Comparison of ENCODE assay signal across 31 mouse cellular contexts in genomic region chr4:104714925-104715519, GRCm38 (mm10). TPM values are rescaled to one million over a fixed set of nuclear protein-coding genes. Genes with fewer than 3 reads are reported as not detected.
DNase-seq lines count a peak whose midpoint lies in the region; ATAC-seq and TF ChIP-seq lines count a peak whose summit lies in the region.
"Had no signal": no experiment of that assay in that cellular context is flagged by ENCODE, and none has a peak within 500 bp of the region (broad histone marks: within the 10 kb centered on the region; RNA-seq: fewer than 3 reads in every experiment).

No protein-coding gene starts in this region.

- H3K27ac ChIP-seq in embryonic facial prominence, embryonic 14.5 days (replicated peaks; ENCODE audit: low read depth, low read length) = no peak overlapping the region
- no peak overlapping the region for H3K27ac ChIP-seq in embryonic facial prominence, embryonic 10.5 days (replicated peaks)
- H3K27ac ChIP-seq in intestine, postnatal 0 days (ENCODE audit: low read depth, low read length) = no peak overlapping the region
- 0 out of 2 replicates have a peak overlapping the region, but pooled peaks have one; percentile 17 for H3K27ac ChIP-seq in olfactory bulb, adult 2 months (ENCODE audit: insufficient read depth, low read depth, low read length)
- H3K27ac ChIP-seq: hindbrain, embryonic 12.5 days; hindbrain, postnatal 0 days; liver, embryonic 12.5 days had no signal

- no peak for TF ChIP-seq CTCF in intestine, postnatal 0 days (IDR thresholded peaks at IDR 0.05; ENCODE audit: low read depth)
- TF ChIP-seq CTCF in olfactory bulb, adult 2 months (IDR thresholded peaks at IDR 0.05; ENCODE audit: insufficient read depth, low read depth, low read length) = no peak

- no peaks in the 10 kb centered on the region for H3K4me1 ChIP-seq in embryonic facial prominence, embryonic 14.5 days (ENCODE audit: control insufficient read depth, insufficient read depth, low read length)
- peaks cover 16% of the 10 kb centered on the region for H3K4me1 ChIP-seq in embryonic facial prominence, embryonic 10.5 days
- H3K4me1 ChIP-seq in intestine, postnatal 0 days (replicated peaks; ENCODE audit: control insufficient read depth, insufficient read depth, low read length) = peaks cover 9% of the 10 kb centered on the region
- H3K4me1 ChIP-seq in olfactory bulb, adult 2 months (ENCODE audit: control insufficient read depth, insufficient read depth, low read length) = peaks cover 23% of the 10 kb centered on the region

- intact Hi-C loops in heart, postnatal 10 days (cut with DNase I) = no loop called here

- no peak overlapping the region for H3K4me3 ChIP-seq in embryonic facial prominence, embryonic 14.5 days (ENCODE audit: low read depth, low read length)
- H3K4me3 ChIP-seq in embryonic facial prominence, embryonic 10.5 days = no peak overlapping the region
- H3K4me3 ChIP-seq in intestine, postnatal 0 days (ENCODE audit: low read depth, low read length) = no peak overlapping the region
- no peak overlapping the region for H3K4me3 ChIP-seq in olfactory bulb, adult 2 months (ENCODE audit: insufficient read depth, low read depth, low read length)
- H3K4me3 ChIP-seq: hindbrain, embryonic 12.5 days; liver, embryonic 12.5 days had no signal

- no peak for ATAC-seq in embryonic facial prominence, embryonic 14.5 days (ENCODE audit: low read depth)
- peak; percentile 62; the same call in 1 of the 2 replicates for ATAC-seq in intestine, postnatal 0 days
- ATAC-seq: forebrain, embryonic 14.5 days; hindbrain, postnatal 0 days; liver, embryonic 12.5 days; liver, postnatal 0 days; midbrain, embryonic 16.5 days; Patski had no signal

- H3K36me3 ChIP-seq in embryonic facial prominence, embryonic 14.5 days (ENCODE audit: control insufficient read depth, insufficient read depth, low read length) = no peaks in the 10 kb centered on the region
- no peaks in the 10 kb centered on the region for H3K36me3 ChIP-seq in embryonic facial prominence, embryonic 10.5 days (replicated peaks)
- H3K36me3 ChIP-seq in intestine, postnatal 0 days (ENCODE audit: control insufficient read depth, insufficient read depth) = peaks cover 11% of the 10 kb centered on the region; the same call in 1 of the 2 replicates
- H3K36me3 ChIP-seq: hindbrain, embryonic 12.5 days; liver, embryonic 12.5 days had no signal

- 0 out of 2 replicates have a peak, but pooled peaks cover 4% of the 10 kb centered on the region for H3K27me3 ChIP-seq in embryonic facial prominence, embryonic 14.5 days (replicated peaks; ENCODE audit: control insufficient read depth, insufficient read depth, low read length)
- H3K27me3 ChIP-seq in embryonic facial prominence, embryonic 10.5 days (replicated peaks; ENCODE audit: low read depth, poor library complexity, severe bottlenecking) = no peaks in the 10 kb centered on the region
- no peaks in the 10 kb centered on the region for H3K27me3 ChIP-seq in intestine, postnatal 0 days (replicated peaks; ENCODE audit: control insufficient read depth, insufficient read depth, low read length)
- H3K27me3 ChIP-seq: hindbrain, embryonic 12.5 days; liver, embryonic 12.5 days; Patski had no signal

- no peak overlapping the region for H3K4me2 ChIP-seq in embryonic facial prominence, embryonic 14.5 days (ENCODE audit: low read depth, low read length)
- no peak overlapping the region for H3K4me2 ChIP-seq in intestine, postnatal 0 days (replicated peaks; ENCODE audit: low read depth)
- H3K4me2 ChIP-seq: hindbrain, embryonic 12.5 days; liver, embryonic 12.5 days; midbrain, embryonic 11.5 days had no signal

- no peaks in the 10 kb centered on the region for H3K9me3 ChIP-seq in embryonic facial prominence, embryonic 14.5 days (ENCODE audit: control insufficient read depth, low read length)
- no peaks in the 10 kb centered on the region for H3K9me3 ChIP-seq in embryonic facial prominence, embryonic 10.5 days
- H3K9me3 ChIP-seq in intestine, postnatal 0 days (ENCODE audit: control insufficient read depth) = no peaks in the 10 kb centered on the region
- H3K9me3 ChIP-seq: hindbrain, embryonic 12.5 days; liver, embryonic 12.5 days had no signal

- no peak for TF ChIP-seq POLR2A in olfactory bulb, adult 2 months (IDR thresholded peaks at IDR 0.05; ENCODE audit: insufficient read depth, low read depth, low read length)

- peak; percentile 63 for DNase-seq in embryonic facial prominence, embryonic 14.5 days (ENCODE audit: low spot score)
- DNase-seq in embryonic facial prominence, embryonic 10.5 days (ENCODE audit: low spot score) = no peak
- peak; percentile 29 to 47 for DNase-seq in heart, postnatal 10 days
- no peak for DNase-seq in heart, adult 11 months
- DNase-seq in kidney, adult 8-10 months = no peak
- DNase-seq: cerebellum, adult 8-10 months; cerebellum, postnatal 25 days; gastrocnemius, postnatal 14 days; kidney, adult 11 months; kidney, postnatal 36 days; liver, postnatal 0 days; lung, postnatal 36 days; right cerebral cortex, adult 18-20 months; spleen, adult 18-20 months; thymus, adult 18-20 months; thymus, postnatal 36 days had no signal

- 77% methylated on average over 9 of the region's 9 CpGs for WGBS in embryonic facial prominence, embryonic 14.5 days
- WGBS in embryonic facial prominence, embryonic 10.5 days = 92% methylated on average over 9 of the region's 9 CpGs
- WGBS in intestine, postnatal 0 days = 46% methylated on average over 9 of the region's 9 CpGs
- WGBS in olfactory bulb, adult 2 months = 79% methylated on average over 9 of the region's 9 CpGs

- H3K9ac ChIP-seq in embryonic facial prominence, embryonic 14.5 days (ENCODE audit: low read depth, low read length) = no peak overlapping the region
- H3K9ac ChIP-seq in intestine, postnatal 0 days (ENCODE audit: low read depth, low read length) = no peak overlapping the region
- H3K9ac ChIP-seq: hindbrain, embryonic 12.5 days; liver, embryonic 12.5 days; liver, postnatal 0 days had no signal

RNA-seq across cellular contexts. Expression of gene C8b, which starts 51.1 kb away (rescaled TPM):
- polyA plus RNA-seq in embryonic facial prominence, embryonic 14.5 days (2014; fragmentation: Nextera tagmentation; extraction: Ambion mirVana) = not detected in 2 replicates
- polyA plus RNA-seq in embryonic facial prominence, embryonic 10.5 days (2016; fragmentation: Nextera tagmentation; extraction: Ambion mirVana) = 0.06 and 0.13 TPM in 2 replicates
- total RNA-seq in heart, postnatal 10 days (2021) = not detected
- polyA plus RNA-seq in intestine, postnatal 0 days (2015; fragmentation: Nextera tagmentation; extraction: Ambion mirVana) = 2.9 and 3.0 TPM in 2 replicates
- not detected in 2 replicates for polyA plus RNA-seq in olfactory bulb, adult 2 months (2012; ENCODE audit: insufficient read depth, insufficient read length, low replicate concordance, missing spikeins)
- total RNA-seq: gastrocnemius, postnatal 14 days; granulocyte monocyte progenitor cell, adult 5-6 weeks; megakaryocyte, adult 5-6 weeks; MEL; neutrophil, adult 5-6 weeks had no signal
- polyA plus RNA-seq: embryonic facial prominence, embryonic 11.5 days; forebrain, embryonic 14.5 days; hindbrain, embryonic 12.5 days; limb, embryonic 11.5 days; midbrain, embryonic 11.5 days; midbrain, embryonic 16.5 days; Patski had no signal

Comparison
In these comparisons a context has a peak if more than half of its experiments do, and no peak if none do; other contexts are left out.
1. DNase-seq: peak in embryonic facial prominence, embryonic 14.5 days (single experiment) and heart, postnatal 10 days (2 of 2); none in embryonic facial prominence, embryonic 10.5 days (single experiment), heart, adult 11 months (single experiment) and kidney, adult 8-10 months (0 of 2).